Mouse (Mus musculus): Measurements from ENCODE around the gene Lpp. TPM values are rescaled to one million over a fixed set of nuclear protein-coding genes. Genes with fewer than 3 reads are reported as not detected.

The Lpp gene
- polyA plus RNA-seq, 1 experiment, result 137 TPM

- no peak for DNase-seq (ENCODE audit: low spot score)
Observed at GRCm38 (mm10) chr16:24471029-24471428, 77.7 kb downstream of the Lpp start.

GRCm38 (mm10) chr16:24471801-24472200 lies 78.5 kb downstream of the Lpp start:
- no peak for DNase-seq (ENCODE audit: low spot score)

- DNase-seq (ENCODE audit: low spot score), result no peak
Observed at GRCm38 (mm10) chr16:24473966-24474365, 80.7 kb downstream of the Lpp start.

- no peak for DNase-seq (ENCODE audit: low spot score)
Observed at GRCm38 (mm10) chr16:24474781-24475180, 81.5 kb downstream of the Lpp start.

GRCm38 (mm10) chr16:24475305-24475947 lies 82.1 kb downstream of the Lpp start:
- DNase-seq (ENCODE audit: low spot score), result no peak

GRCm38 (mm10) chr16:24476911-24477401 lies 83.6 kb downstream of the Lpp start:
- DNase-seq (ENCODE audit: low spot score), result no peak

GRCm38 (mm10) chr16:24478006-24478405 lies 84.7 kb downstream of the Lpp start:
- no peak for DNase-seq (ENCODE audit: low spot score)

- no peak for DNase-seq (ENCODE audit: low spot score)
Observed at GRCm38 (mm10) chr16:24478851-24479250, 85.5 kb downstream of the Lpp start.

GRCm38 (mm10) chr16:24482648-24483047 lies 89.3 kb downstream of the Lpp start:
- DNase-seq (ENCODE audit: low spot score), result no peak

- no peak for DNase-seq (ENCODE audit: low spot score)
Observed at GRCm38 (mm10) chr16:24483527-24484101, 90.3 kb downstream of the Lpp start.

GRCm38 (mm10) chr16:24487782-24488241 lies 94.5 kb downstream of the Lpp start:
- no peak for DNase-seq (ENCODE audit: low spot score)

GRCm38 (mm10) chr16:24489516-24490285 lies 96.4 kb downstream of the Lpp start:
- no peak for DNase-seq (ENCODE audit: low spot score)

GRCm38 (mm10) chr16:24490751-24491485 lies 97.6 kb downstream of the Lpp start:
- DNase-seq (ENCODE audit: low spot score), result no peak

GRCm38 (mm10) chr16:24491486-24491758 lies 98.1 kb downstream of the Lpp start:
- DNase-seq (ENCODE audit: low spot score), result no peak

- no peak for DNase-seq (ENCODE audit: low spot score)
Observed at GRCm38 (mm10) chr16:24492194-24492940, 99.1 kb downstream of the Lpp start.

GRCm38 (mm10) chr16:24494531-24494930 lies 101.2 kb downstream of the Lpp start:
- DNase-seq (ENCODE audit: low spot score), result no peak

GRCm38 (mm10) chr16:24495461-24495860 lies 102.2 kb downstream of the Lpp start:
- no peak for DNase-seq (ENCODE audit: low spot score)

GRCm38 (mm10) chr16:24496635-24497034 lies 103.3 kb downstream of the Lpp start:
- DNase-seq (ENCODE audit: low spot score), result no peak

GRCm38 (mm10) chr16:24497413-24497812 lies 104.1 kb downstream of the Lpp start:
- DNase-seq (ENCODE audit: low spot score), result no peak

GRCm38 (mm10) chr16:24498103-24498659 lies 104.9 kb downstream of the Lpp start:
- DNase-seq (ENCODE audit: low spot score), result no peak

- DNase-seq (ENCODE audit: low spot score), result no peak
Observed at GRCm38 (mm10) chr16:24501197-24501596, 107.9 kb downstream of the Lpp start.

Data from urinary bladder, adult 2 months (tissue).